In the genomic region with DNA sequence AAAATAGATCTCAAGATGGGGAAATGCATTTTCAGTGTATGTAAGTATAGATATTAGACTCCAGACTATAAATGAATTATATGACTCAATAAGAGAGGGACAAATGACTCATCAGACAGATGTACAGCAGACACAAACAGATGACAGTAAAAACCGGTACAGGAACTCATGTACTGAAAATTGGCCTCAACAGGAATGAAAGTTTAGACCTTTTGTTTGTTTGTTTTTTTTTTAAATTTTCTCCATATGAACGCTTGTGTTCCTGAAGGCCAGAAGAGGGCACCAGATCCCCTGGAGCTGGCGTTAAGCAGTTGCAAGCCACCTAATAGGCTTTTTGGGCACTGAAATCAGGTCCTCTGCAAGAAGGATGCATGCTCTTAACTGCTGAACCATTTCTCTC, we compare ENCODE assay signal across 10 mouse cellular contexts. TPM values are rescaled to one million over a fixed set of nuclear protein-coding genes. Genes with fewer than 3 reads are reported as not detected.
DNase-seq lines count a peak whose midpoint lies in the region; ATAC-seq and TF ChIP-seq lines count a peak whose summit lies in the region.
"Had no signal": no experiment of that assay in that cellular context is flagged by ENCODE, and none has a peak within 500 bp of the region (broad histone marks: within the 10 kb centered on the region; RNA-seq: fewer than 3 reads in every experiment).

No protein-coding gene starts in this region.

- no peak overlapping the region for H3K4me3 ChIP-seq in kidney, postnatal 0 days (replicated peaks; ENCODE audit: low read depth, low read length)
- no peak overlapping the region for H3K4me3 ChIP-seq in kidney, embryonic 15.5 days (replicated peaks)
- no peak overlapping the region for H3K4me3 ChIP-seq in CH12.LX (replicated peaks in 1 of 3; ENCODE audit: low read depth in 2 of 3, low read length in 2 of 3, poor library complexity in 1 of 3)
- H3K4me3 ChIP-seq: neural tube, embryonic 13.5 days had no signal

- no peaks in the 10 kb centered on the region for H3K27me3 ChIP-seq in kidney, postnatal 0 days (ENCODE audit: insufficient read depth, low read length)
- H3K27me3 ChIP-seq in kidney, embryonic 15.5 days: no peaks in the 10 kb centered on the region
- H3K27me3 ChIP-seq in CH12.LX (replicated peaks): no peaks in the 10 kb centered on the region
- H3K27me3 ChIP-seq: neural tube, embryonic 13.5 days had no signal

- dilution Hi-C loops in CH12.LX (cut with MboI; ENCODE audit: extremely low pct_ligation_motif_present, extremely low pct_unique_long_range_greater_than_20kb, low sequenced_read_pairs): no loop called here

- TF ChIP-seq RAD21 in CH12.LX (IDR thresholded peaks at IDR 0.05; ENCODE audit: low read depth, low read length): peak; percentile 33

- 11% methylated on average over 3 of the region's 3 CpGs for WGBS in kidney, postnatal 0 days
- WGBS in kidney, embryonic 15.5 days: 12% methylated on average over 3 of the region's 3 CpGs

- H3K9ac ChIP-seq in kidney, postnatal 0 days (ENCODE audit: low read depth, low read length): no peak overlapping the region
- no peak overlapping the region for H3K9ac ChIP-seq in kidney, embryonic 15.5 days
- no peak overlapping the region for H3K9ac ChIP-seq in CH12.LX (ENCODE audit: insufficient read depth, low read depth)
- H3K9ac ChIP-seq: neural tube, embryonic 13.5 days had no signal

- no peak for ATAC-seq in CD4-positive, CD25-positive, alpha-beta regulatory T cell, adult 4 months
- no peak for ATAC-seq in kidney, postnatal 0 days (replicated peaks; ENCODE audit: low FRiP score, low read depth)
- no peak for ATAC-seq in kidney, embryonic 15.5 days (replicated peaks; ENCODE audit: low FRiP score)

- peak; percentile 50 for DNase-seq in CD4-positive, CD25-positive, alpha-beta regulatory T cell, adult 2 months (ENCODE audit: low read depth, low spot score)
- DNase-seq in kidney, postnatal 0 days (ENCODE audit: low spot score): peak; percentile 39
- peak; percentile 77 for DNase-seq in CH12.LX (ENCODE audit: extremely low read depth)
- peak; percentile 19 for DNase-seq in embryo, embryonic 11.5 days (ENCODE audit: low read depth, low spot score)
- no peak for DNase-seq in urinary bladder, postnatal 10 days (ENCODE audit: low spot score)
- no peak for DNase-seq in right cerebral cortex, postnatal 36 days (ENCODE audit: low spot score in 2 of 2)
- DNase-seq: gastrocnemius, postnatal 25 days had no signal

- no peak for TF ChIP-seq POLR2A in CH12.LX (IDR thresholded peaks at IDR 0.05; ENCODE audit: low read depth, low read length)

- H3K9me3 ChIP-seq in kidney, postnatal 0 days (replicated peaks; ENCODE audit: low read length): no peaks in the 10 kb centered on the region
- no peaks in the 10 kb centered on the region for H3K9me3 ChIP-seq in kidney, embryonic 15.5 days (replicated peaks)
- no peaks in the 10 kb centered on the region for H3K9me3 ChIP-seq in CH12.LX (replicated peaks; ENCODE audit: low read length)
- H3K9me3 ChIP-seq: neural tube, embryonic 13.5 days had no signal

- H3K79me2 ChIP-seq in CH12.LX (replicated peaks; ENCODE audit: control insufficient read depth, extremely low read depth, insufficient read depth, poor library complexity, severe bottlenecking): no peaks in the 10 kb centered on the region

- H3K36me3 ChIP-seq in kidney, postnatal 0 days (ENCODE audit: insufficient read depth, low read length): no peaks in the 10 kb centered on the region
- H3K36me3 ChIP-seq in kidney, embryonic 15.5 days: no peaks in the 10 kb centered on the region
- H3K36me3 ChIP-seq in CH12.LX (replicated peaks in 1 of 2; ENCODE audit: control insufficient read depth in 1 of 2, insufficient read depth in 1 of 2, low read length in 1 of 2): no peaks in the 10 kb centered on the region
- H3K36me3 ChIP-seq: neural tube, embryonic 13.5 days had no signal

- no peak overlapping the region for H3K27ac ChIP-seq in kidney, postnatal 0 days
- no peak overlapping the region for H3K27ac ChIP-seq in kidney, embryonic 15.5 days
- H3K27ac ChIP-seq in CH12.LX (ENCODE audit: insufficient read depth, low read depth): no peak overlapping the region
- H3K27ac ChIP-seq: neural tube, embryonic 13.5 days had no signal

- no peak overlapping the region for H3K4me2 ChIP-seq in kidney, postnatal 0 days (ENCODE audit: low read length)
- H3K4me2 ChIP-seq in kidney, embryonic 15.5 days: no peak overlapping the region
- H3K4me2 ChIP-seq in CH12.LX (ENCODE audit: insufficient read depth, low read depth, poor library complexity, severe bottlenecking): no peak overlapping the region
- H3K4me2 ChIP-seq: neural tube, embryonic 13.5 days had no signal

- in situ Hi-C loops in CH12.LX (cut with MboI; ENCODE audit: low pct_ligation_motif_present, low pct_unique_long_range_greater_than_20kb, low sequenced_read_pairs): no loop called here

- peak; percentile 71 for TF ChIP-seq CTCF in kidney, postnatal 0 days (IDR thresholded peaks at IDR 0.05; ENCODE audit: low read depth)
- TF ChIP-seq CTCF in CH12.LX (conservative IDR thresholded peaks at IDR 0.05 in 1 of 2, IDR thresholded peaks at IDR 0.05 in 1 of 2; ENCODE audit: low read depth in 2 of 2, low read length in 2 of 2): peak in 1 of 2 experiments; percentile 58; a peak in 2 of 4 replicates

- H3K4me1 ChIP-seq in kidney, postnatal 0 days (replicated peaks; ENCODE audit: insufficient read depth, low read length): no peaks in the 10 kb centered on the region
- H3K4me1 ChIP-seq in kidney, embryonic 15.5 days: peaks cover 4% of the 10 kb centered on the region; the same call in 1 of the 2 replicates
- peaks cover 11 to 20% of the 10 kb centered on the region in 2 experiments for H3K4me1 ChIP-seq in CH12.LX (ENCODE audit: control insufficient read depth in 1 of 2, insufficient read depth in 2 of 2)
- H3K4me1 ChIP-seq: neural tube, embryonic 13.5 days had no signal

- peak; percentile 99 for TF ChIP-seq EP300 in CH12.LX (IDR thresholded peaks at IDR 0.05; ENCODE audit: low read length)

TF ChIP-seq in CH12.LX, 34 proteins besides CTCF, POLR2A, EP300 and RAD21 (continues in another document):
- TF ChIP-seq MXI1 (IDR thresholded peaks at IDR 0.05; ENCODE audit: low read depth, low read length) (no peak; the same call in 1 of the 2 replicates), TBP (conservative IDR thresholded peaks at IDR 0.05; ENCODE audit: low read depth, low read length) (no peak), GABPA (IDR thresholded peaks at IDR 0.05; ENCODE audit: insufficient replicate concordance, low read depth, low read length) (no peak), NELFE (IDR thresholded peaks at IDR 0.05; ENCODE audit: low read depth, low read length) (0 out of 2 replicates have a peak, but pooled peaks have one; percentile 15), IRF4 (IDR thresholded peaks at IDR 0.05; ENCODE audit: low read depth, low read length) (peak; percentile 98), POLR2AphosphoS2 (IDR thresholded peaks at IDR 0.05; ENCODE audit: low read depth, low read length) (no peak), SIN3A (IDR thresholded peaks at IDR 0.05; ENCODE audit: low read length) (peak; percentile 76), UBTF (IDR thresholded peaks at IDR 0.05; ENCODE audit: low read depth, low read length) (no peak), CHD2 (IDR thresholded peaks at IDR 0.05; ENCODE audit: low read length) (peak; percentile 56; the same call in 1 of the 2 replicates), BHLHE40 (IDR thresholded peaks at IDR 0.05; ENCODE audit: low read depth, low read length) (peak; percentile 74), MYC (IDR thresholded peaks at IDR 0.05; ENCODE audit: low read depth, low read length) (peak; percentile 61), JUN (IDR thresholded peaks at IDR 0.05; ENCODE audit: insufficient read depth, low read depth, low read length) (peak; percentile 99), NRF1 (IDR thresholded peaks at IDR 0.05; ENCODE audit: low read depth, low read length) (no peak), PAX5 (IDR thresholded peaks at IDR 0.05; ENCODE audit: low read length) (no peak), MEF2A (IDR thresholded peaks at IDR 0.05; ENCODE audit: borderline replicate concordance, low read depth, low read length) (peak; percentile 98), TCF12 (IDR thresholded peaks at IDR 0.05; ENCODE audit: low read depth, low read length) (peak; percentile 91), ELF1 (IDR thresholded peaks at IDR 0.05; ENCODE audit: low read depth, low read length) (peak; percentile 15; the same call in 1 of the 2 replicates), ZC3H11A (IDR thresholded peaks at IDR 0.05; ENCODE audit: low read depth, low read length) (no peak), ETS1 (conservative IDR thresholded peaks at IDR 0.05; ENCODE audit: low read depth, low read length) (peak; percentile 91), MAZ (IDR thresholded peaks at IDR 0.05; ENCODE audit: low read depth, low read length) (peak; percentile 50; the same call in 1 of the 2 replicates), HCFC1 (IDR thresholded peaks at IDR 0.05; ENCODE audit: low read depth, low read length) (peak; percentile 27; the same call in 1 of the 2 replicates), JUND (conservative IDR thresholded peaks at IDR 0.05; ENCODE audit: low read depth, low read length) (peak; percentile 99), KAT2A (IDR thresholded peaks at IDR 0.05; ENCODE audit: insufficient replicate concordance, low read length) (no peak), SMC3 (IDR thresholded peaks at IDR 0.05; ENCODE audit: low read depth, low read length) (peak; percentile 32; the same call in 1 of the 2 replicates), ZMIZ1 (IDR thresholded peaks at IDR 0.05; ENCODE audit: low read depth, low read length) (no peak), CHD1 (IDR thresholded peaks at IDR 0.05; ENCODE audit: low read depth, low read length) (no peak), ZKSCAN1 (IDR thresholded peaks at IDR 0.05; ENCODE audit: borderline replicate concordance, low read depth, low read length) (no peak), USF2 (conservative IDR thresholded peaks at IDR 0.05; ENCODE audit: low read depth, low read length) (no peak), MAFK (IDR thresholded peaks at IDR 0.05; ENCODE audit: insufficient replicate concordance, low read length) (peak; percentile 69; the same call in 1 of the 2 replicates), E2F4 (IDR thresholded peaks at IDR 0.05; ENCODE audit: insufficient replicate concordance, low read depth, low read length) (no peak), MAX (IDR thresholded peaks at IDR 0.05; ENCODE audit: low read length) (0 out of 2 replicates have a peak, but pooled peaks have one; percentile 24)

RNA-seq across cellular contexts. Expression of gene Sc5d, which starts 49.8 kb away (rescaled TPM):
- 100 to 1,000 TPM in 1 of 2 experiments, 10 to 100 TPM in 1; 84.3 to 105 TPM for polyA plus RNA-seq in CD4-positive, CD25-positive, alpha-beta regulatory T cell, adult 4 months (2017; shearing (Covaris generic))
- polyA plus RNA-seq in kidney, postnatal 0 days (2015; fragmentation: Nextera tagmentation; extraction: Ambion mirVana): 36.0 and 40.8 TPM in 2 replicates
- polyA plus RNA-seq in kidney, embryonic 15.5 days (2015; fragmentation: Nextera tagmentation; extraction: Ambion mirVana): 35.3 and 36.3 TPM in 2 replicates
- 23.3 and 32.0 TPM in 2 replicates for total RNA-seq in CH12.LX (2012; rRNA removed)
- total RNA-seq in CH12.LX (2014; rRNA removed): 89.1 and 111 TPM in 2 replicates
- 70.6 and 77.4 TPM in 2 replicates for polyA plus RNA-seq in CH12.LX (2012; ENCODE audit: insufficient read length, low read depth)

Comparison
In these comparisons a context has a peak if more than half of its experiments do, and no peak if none do; other contexts are left out.
1. DNase-seq: peak in CD4-positive, CD25-positive, alpha-beta regulatory T cell, adult 2 months (single experiment), kidney, postnatal 0 days (single experiment), CH12.LX (single experiment) and embryo, embryonic 11.5 days (single experiment); none in urinary bladder, postnatal 10 days (single experiment) and right cerebral cortex, postnatal 36 days (0 of 2).